In the genomic region with DNA sequence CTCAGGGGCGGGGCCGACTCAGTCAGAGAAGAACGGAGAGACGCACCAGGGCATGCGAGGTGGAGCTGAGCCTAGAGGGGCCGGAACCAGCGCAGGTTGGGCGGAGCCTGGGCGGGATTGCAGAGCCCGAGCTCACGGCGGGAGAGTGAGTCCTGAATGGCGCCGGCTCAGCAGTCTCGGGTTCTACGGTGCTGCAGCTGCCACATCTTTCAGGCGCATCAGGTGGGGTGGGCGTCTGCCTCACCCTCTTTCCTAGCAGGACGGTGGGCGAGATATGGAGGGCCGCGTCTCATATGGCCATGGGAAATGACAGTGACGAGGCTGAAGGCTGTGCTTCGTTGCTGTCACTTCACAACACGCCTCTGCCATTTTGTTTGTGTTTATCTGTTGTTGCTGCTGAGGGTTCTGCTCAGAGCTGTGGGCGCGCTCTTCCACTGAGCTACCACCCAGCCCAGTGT, we compare ENCODE assay signal across 8 mouse cellular contexts. TPM values are rescaled to one million over a fixed set of nuclear protein-coding genes. Genes with fewer than 3 reads are reported as not detected.
DNase-seq lines count a peak whose midpoint lies in the region; ATAC-seq lines count a peak whose summit lies in the region.

No protein-coding gene starts in this region.

- DNase-seq in NIH3T3 (ENCODE audit: low read depth) = peak; percentile 99
- peak; percentile 98 for DNase-seq in cerebellum, adult 9-10 months
- peak; percentile 91 for DNase-seq in left cerebral cortex, adult 11 months (ENCODE audit: low spot score)
- DNase-seq in lung, postnatal 4 days = peak; percentile 98
- DNase-seq in retina, postnatal 7 days (ENCODE audit: low read depth, low spot score) = peak; percentile 96
- peak; percentile 83 for DNase-seq in urinary bladder, adult 2 months (ENCODE audit: low spot score)

- peak; percentile 90 for ATAC-seq in frontal cortex, adult (ENCODE audit: low TSS enrichment)
- peak; percentile 99 for ATAC-seq in hindbrain, embryonic 12.5 days (ENCODE audit: low FRiP score)

- peaks cover 43% of the 10 kb centered on the region for H3K36me3 ChIP-seq in hindbrain, embryonic 12.5 days

- peaks cover 10% of the 10 kb centered on the region; the same call in 1 of the 2 replicates for H3K4me1 ChIP-seq in hindbrain, embryonic 12.5 days

- 0% methylated on average over 27 of the region's 27 CpGs for WGBS in hindbrain, embryonic 12.5 days

- no peaks in the 10 kb centered on the region for H3K27me3 ChIP-seq in hindbrain, embryonic 12.5 days

- peak overlapping the region; percentile 76 for H3K4me3 ChIP-seq in hindbrain, embryonic 12.5 days

- H3K9ac ChIP-seq in hindbrain, embryonic 12.5 days = peak overlapping the region; percentile 78

- peak overlapping the region; percentile 90 for H3K27ac ChIP-seq in hindbrain, embryonic 12.5 days

- H3K9me3 ChIP-seq in hindbrain, embryonic 12.5 days (replicated peaks) = no peaks in the 10 kb centered on the region

- H3K4me2 ChIP-seq in hindbrain, embryonic 12.5 days (replicated peaks) = peak overlapping the region; percentile 76

RNA-seq across cellular contexts. Expression of gene Mrnip, which starts 0.5 kb away (rescaled TPM):
- 21.1 and 22.2 TPM in 2 replicates for polyA plus RNA-seq in hindbrain, embryonic 12.5 days (2016; fragmentation: Nextera tagmentation; extraction: Ambion mirVana)
- 8.7 and 11.5 TPM in 2 replicates for polyA plus RNA-seq in urinary bladder, adult 2 months (2012; rRNA removed)

RNA-seq across cellular contexts. Expression of gene Sqstm1, which starts 35.9 kb away (rescaled TPM):
- polyA plus RNA-seq in hindbrain, embryonic 12.5 days (2016; fragmentation: Nextera tagmentation; extraction: Ambion mirVana) = 231 and 234 TPM in 2 replicates
- 317 and 373 TPM in 2 replicates for polyA plus RNA-seq in urinary bladder, adult 2 months (2012; rRNA removed)

RNA-seq across cellular contexts. Expression of gene Mgat4b, which starts 35.9 kb away (rescaled TPM):
- polyA plus RNA-seq in hindbrain, embryonic 12.5 days (2016; fragmentation: Nextera tagmentation; extraction: Ambion mirVana) = 45.1 and 52.8 TPM in 2 replicates
- 47.4 and 54.3 TPM in 2 replicates for polyA plus RNA-seq in urinary bladder, adult 2 months (2012; rRNA removed)

RNA-seq across cellular contexts. Expression of gene Tbc1d9b, which starts 43.6 kb away (rescaled TPM):
- 46.1 and 51.2 TPM in 2 replicates for polyA plus RNA-seq in hindbrain, embryonic 12.5 days (2016; fragmentation: Nextera tagmentation; extraction: Ambion mirVana)
- 36.3 and 45.8 TPM in 2 replicates for polyA plus RNA-seq in urinary bladder, adult 2 months (2012; rRNA removed)

Comparison
In these comparisons a context has a peak if more than half of its experiments do, and no peak if none do; other contexts are left out.
1. Peak in every context shown above with its lines: DNase-seq, ATAC-seq, H3K4me3 ChIP-seq and H3K27ac ChIP-seq.